Mouse (Mus musculus): ENCODE data around the gene Zfp618.

Gene Zfp618

DNA sequence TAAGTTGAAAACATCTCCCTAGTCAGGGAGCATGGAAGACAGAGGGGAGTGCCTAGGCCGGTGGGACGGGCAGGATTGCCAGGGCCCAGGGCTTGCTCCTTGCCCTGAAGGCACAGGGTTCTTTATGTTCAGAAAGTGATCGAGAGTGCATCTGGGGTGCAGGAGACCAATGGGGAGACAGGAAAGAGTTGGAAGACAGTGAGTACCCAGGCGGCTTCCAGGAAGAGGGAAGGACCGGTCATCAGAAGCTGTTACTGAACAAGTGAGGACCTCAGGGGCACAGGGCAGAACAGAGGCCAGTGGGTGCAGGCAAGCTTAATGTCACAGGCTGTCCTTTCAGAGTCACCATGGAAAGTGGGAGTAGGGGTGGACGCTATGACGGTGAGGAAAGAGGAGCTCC, 192.8 kb downstream of the Zfp618 start:
- DNase-seq (ENCODE audit: low spot score), result no peak

DNA sequence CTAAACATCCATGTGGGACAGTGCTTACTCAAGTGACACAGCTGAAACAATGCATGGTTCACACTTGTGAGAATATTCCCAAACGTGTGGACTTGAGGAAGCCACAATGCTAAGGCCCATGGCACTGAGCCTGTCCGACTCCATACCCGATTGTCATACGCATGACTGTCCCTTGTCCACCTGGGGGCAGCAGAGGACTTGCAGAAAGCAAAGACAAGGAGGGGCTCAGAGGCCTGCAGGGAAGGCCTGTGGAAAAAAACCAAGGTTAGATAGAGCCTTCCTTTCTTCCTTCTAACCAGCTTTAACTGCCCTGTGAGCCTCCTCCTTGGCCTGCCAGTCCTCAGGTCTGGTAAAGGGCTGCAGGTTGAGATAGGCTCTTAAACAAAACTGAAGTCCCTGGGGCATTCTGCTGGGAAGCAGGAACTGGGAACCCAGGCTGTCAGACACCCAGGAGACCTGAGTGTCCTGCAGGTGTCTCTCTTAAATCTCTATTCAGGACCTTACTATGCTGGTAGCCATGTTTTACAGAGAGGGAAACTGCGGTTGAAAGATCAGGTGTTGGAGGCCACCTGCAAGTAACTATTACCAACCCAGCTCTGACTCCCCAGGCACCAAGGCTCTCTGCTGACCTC, 193.7 kb downstream of the Zfp618 start:
- DNase-seq (ENCODE audit: low spot score), result peak; percentile 75

DNA sequence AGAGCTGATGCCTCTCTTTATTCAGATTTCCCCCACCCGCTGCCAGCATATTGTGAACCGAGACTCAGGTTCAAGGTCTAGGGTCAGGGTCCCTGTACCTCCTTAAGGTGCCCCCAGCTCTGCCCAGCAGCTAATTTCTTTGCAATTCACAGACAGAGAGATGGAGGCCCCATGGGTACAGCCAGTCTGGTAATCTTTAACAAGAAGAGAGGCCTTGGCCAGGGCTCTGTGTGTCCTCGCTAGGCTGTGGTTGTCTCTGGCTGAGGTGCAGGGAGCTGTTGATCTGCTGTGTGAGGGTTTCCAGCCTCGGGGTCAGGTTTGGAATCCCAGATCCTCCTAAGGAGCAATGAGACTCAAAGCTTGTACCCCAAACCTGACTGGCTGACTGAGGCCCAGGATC, 200.3 kb downstream of the Zfp618 start:
- DNase-seq (ENCODE audit: low spot score), result no peak

DNA sequence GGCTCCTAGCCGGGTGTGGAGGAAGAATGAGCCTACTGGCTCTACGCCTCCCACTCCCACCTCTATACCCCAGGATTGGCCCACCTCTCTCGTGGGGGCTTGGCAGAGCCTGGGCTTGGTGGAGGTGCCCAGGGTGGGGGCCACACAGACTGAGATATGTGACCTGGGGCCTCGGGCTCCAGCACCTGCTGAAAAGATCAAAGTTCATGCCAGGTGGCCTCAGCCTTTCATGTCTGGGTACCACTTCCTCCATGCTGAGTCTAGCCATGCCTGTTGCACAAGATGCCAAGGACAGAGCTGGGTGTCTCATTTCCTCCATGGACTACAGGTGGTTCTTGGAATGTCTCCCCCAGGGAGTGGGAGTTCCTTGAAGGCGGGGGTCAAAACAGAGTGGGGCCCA, 200.9 kb downstream of the Zfp618 start:
- DNase-seq (ENCODE audit: low spot score), result no peak

DNA sequence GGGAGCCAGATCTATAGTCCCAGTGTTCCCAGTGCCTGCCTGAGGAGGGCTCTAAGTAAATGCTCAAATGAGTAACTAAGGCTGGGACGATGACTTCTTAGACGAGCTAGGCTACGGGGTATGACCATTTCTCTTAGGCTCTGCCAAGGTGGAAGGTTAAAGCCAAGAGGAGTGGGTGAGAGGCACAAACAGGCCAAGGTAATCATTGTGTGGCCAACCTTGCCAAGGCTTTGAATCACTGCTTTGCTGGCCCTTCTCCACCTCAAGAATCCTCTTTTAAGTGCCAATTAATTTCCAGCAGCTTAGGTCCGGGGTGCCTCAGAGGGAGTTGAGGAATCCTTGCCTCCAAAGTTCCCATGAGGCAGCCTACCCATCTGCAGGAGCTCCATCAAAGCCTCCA, 204.7 kb downstream of the Zfp618 start:
- no peak for DNase-seq (ENCODE audit: low spot score)

DNA sequence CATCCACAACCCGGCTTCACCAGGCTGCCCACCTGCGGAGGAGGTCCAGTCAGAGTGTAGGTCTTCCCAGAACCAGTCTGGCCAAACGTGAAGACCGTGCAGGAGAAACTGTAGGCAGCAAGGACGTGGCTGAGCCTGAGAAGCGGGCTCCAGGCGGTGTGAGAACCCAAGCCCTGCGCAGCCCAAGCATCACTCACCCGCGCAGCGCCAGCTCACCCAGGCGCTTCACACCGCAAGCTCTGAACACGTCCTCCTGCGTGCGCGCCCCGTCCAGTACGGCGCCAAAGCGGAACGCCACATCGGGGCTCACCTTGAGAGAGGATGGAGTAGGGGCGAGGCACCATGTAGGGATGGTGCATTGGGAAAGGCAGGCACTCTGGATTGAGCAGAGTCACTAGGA, 205.7 kb downstream of the Zfp618 start:
- DNase-seq (ENCODE audit: low spot score), result no peak

DNA sequence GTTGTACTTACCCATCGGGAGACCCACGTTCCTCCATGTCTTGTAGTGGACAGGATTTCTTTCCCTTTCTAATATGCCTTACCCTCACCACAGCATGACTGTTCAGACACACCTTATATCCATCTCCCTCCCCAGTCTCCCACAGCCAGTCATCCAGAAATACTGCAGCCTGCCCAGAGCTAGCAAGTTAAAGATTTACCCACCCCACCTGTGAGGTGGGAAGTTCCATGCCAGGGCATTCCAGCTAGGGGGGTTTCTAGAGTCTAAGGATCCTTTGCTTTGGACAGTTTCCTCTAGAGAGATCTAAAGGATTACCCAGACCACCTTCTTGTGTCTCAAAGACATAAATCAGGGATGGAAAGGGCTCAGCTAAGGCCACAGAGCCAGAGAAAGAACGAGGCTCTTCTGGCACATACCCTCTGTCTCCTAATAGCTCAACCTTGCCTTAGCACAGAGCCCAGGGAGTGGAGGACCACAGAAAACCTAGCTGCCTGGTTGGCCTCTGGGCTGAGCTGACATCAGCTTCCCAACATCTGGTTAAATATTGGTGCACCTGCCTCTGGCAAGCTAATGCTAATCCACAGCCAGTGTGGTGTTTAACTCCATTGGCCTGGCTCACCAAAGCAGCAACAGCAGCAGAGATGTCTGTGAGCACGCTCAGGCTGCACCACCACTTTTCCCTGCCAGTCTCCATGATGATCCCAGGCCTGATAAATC, 206.8 kb downstream of the Zfp618 start, which contains the start of gene Kif12:
TSS of gene Kif12 (minus strand) at position 163 of the 717 bp plus-strand sequence.
- no peak for DNase-seq (ENCODE audit: low spot score)

DNA sequence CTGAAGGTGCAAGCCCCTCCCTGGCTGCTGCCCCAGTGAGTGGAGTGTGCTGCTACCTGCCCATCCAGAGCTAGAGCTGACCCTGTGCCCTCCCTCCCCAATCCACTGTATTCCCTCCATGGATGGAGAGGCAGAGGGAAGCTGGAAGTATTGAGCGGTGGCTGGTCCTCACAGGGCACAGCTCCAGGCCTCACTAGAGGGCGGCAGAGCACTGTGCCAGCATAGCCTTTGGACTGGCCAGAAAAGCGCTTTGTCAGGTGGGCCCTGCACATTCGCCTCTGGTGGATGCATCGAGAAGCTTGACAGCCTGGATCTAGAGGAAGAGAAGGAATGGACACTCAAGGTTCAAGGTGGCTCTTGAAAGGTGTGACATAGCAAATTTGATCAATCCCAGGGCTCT, 216.2 kb downstream of the Zfp618 start:
- DNase-seq (ENCODE audit: low spot score), result peak; percentile 41

DNA sequence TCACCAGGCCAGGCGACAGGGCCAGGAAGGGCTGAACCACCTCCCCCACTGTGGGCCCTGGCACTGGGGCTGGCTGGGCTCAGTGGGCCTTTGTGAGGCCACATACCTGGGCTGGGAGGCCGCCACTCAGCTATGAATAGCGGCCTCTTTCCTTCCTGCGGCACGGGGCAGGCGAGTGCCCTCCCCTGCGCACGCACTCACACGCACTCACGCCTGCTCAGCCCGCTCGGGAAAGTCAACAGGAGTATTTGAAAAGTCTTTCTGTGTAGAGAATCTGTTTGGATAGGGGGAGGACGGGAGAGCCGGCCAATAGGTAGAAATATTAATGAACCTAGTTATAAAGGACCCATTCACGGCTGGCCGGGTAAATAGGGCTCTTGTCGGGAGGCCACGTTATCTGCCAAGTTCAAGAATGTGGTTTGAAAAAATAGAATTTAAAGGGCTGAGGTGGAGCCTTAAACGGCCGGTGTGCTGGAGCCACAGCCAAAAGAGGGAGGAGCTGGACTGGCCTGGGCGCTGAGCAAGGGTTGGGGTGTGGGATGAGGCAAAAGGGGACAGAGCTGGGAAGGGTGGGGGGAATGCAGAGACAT, 221.0 kb downstream of the Zfp618 start:
- peak; percentile 54 for DNase-seq (ENCODE audit: low spot score)

Data from lung, postnatal 25 days (tissue).